Mouse (Mus musculus) layer of hippocampus, adult 9-10 months (tissue): ENCODE data around the gene Madd.

Experiments used
- DNase-seq: peaks from one replicate; pipeline ENCODE4 v3.0.0; 2022; ENCODE audit warnings: low spot score

Gene Madd

GRCm38 (mm10) chr2:91169587-91170322 is 13.9 kb downstream of the Madd start:
- DNase-seq: no peak

- DNase-seq: no peak
Observed at GRCm38 (mm10) chr2:91167629-91168028, 16.0 kb downstream of the Madd start.

GRCm38 (mm10) chr2:91164991-91165390 is 18.6 kb downstream of the Madd start:
- DNase-seq: no peak

GRCm38 (mm10) chr2:91163532-91163931 is 20.1 kb downstream of the Madd start:
- no peak for DNase-seq

- no peak for DNase-seq
Observed at GRCm38 (mm10) chr2:91162952-91163351, 20.7 kb downstream of the Madd start.

- DNase-seq: no peak
Observed at GRCm38 (mm10) chr2:91160591-91160990, 23.0 kb downstream of the Madd start.

GRCm38 (mm10) chr2:91157002-91157752 is 26.5 kb downstream of the Madd start:
- DNase-seq: no peak

GRCm38 (mm10) chr2:91154091-91154490 is 29.5 kb downstream of the Madd start:
- no peak for DNase-seq

- DNase-seq: no peak
Observed at GRCm38 (mm10) chr2:91152885-91153377, 30.7 kb downstream of the Madd start.

GRCm38 (mm10) chr2:91151331-91151730 is 32.3 kb downstream of the Madd start:
- DNase-seq: no peak

GRCm38 (mm10) chr2:91148101-91148500 is 35.5 kb downstream of the Madd start:
- DNase-seq: no peak

- no peak for DNase-seq
Observed at GRCm38 (mm10) chr2:91143401-91143800, 40.2 kb downstream of the Madd start.

GRCm38 (mm10) chr2:91142920-91143319 is 40.7 kb downstream of the Madd start:
- DNase-seq: no peak

- DNase-seq: no peak
Observed at GRCm38 (mm10) chr2:91139764-91140163, 43.9 kb downstream of the Madd start.

GRCm38 (mm10) chr2:91139311-91139710 is 44.3 kb downstream of the Madd start:
- DNase-seq: no peak

- no peak for DNase-seq
Observed at GRCm38 (mm10) chr2:91137481-91137880, 46.2 kb downstream of the Madd start.

- DNase-seq: no peak
Observed at GRCm38 (mm10) chr2:91136513-91137412, 46.9 kb downstream of the Madd start.

- no peak for DNase-seq
Observed at GRCm38 (mm10) chr2:91132035-91132434, 51.6 kb downstream of the Madd start.

GRCm38 (mm10) chr2:91131251-91131650 is 52.4 kb downstream of the Madd start:
- no peak for DNase-seq

GRCm38 (mm10) chr2:91130126-91130525 is 53.5 kb downstream of the Madd start:
- no peak for DNase-seq

GRCm38 (mm10) chr2:91128761-91129160 is 54.9 kb downstream of the Madd start:
- DNase-seq: no peak

- DNase-seq: no peak
Observed at GRCm38 (mm10) chr2:91125101-91125500, 58.5 kb downstream of the Madd start.
